Mouse (Mus musculus) cerebellum, adult 2 months (tissue): ENCODE data around the gene Psmg1. TPM values are rescaled to one million over a fixed set of nuclear protein-coding genes. Genes with fewer than 3 reads are reported as not detected.

Experiments used
- DNase-seq, 2 experiments: peaks; one replicate each; pipeline ENCODE4 v3.0.0; 2021
- H3K27ac ChIP-seq: fragments of 200-500 bp; 2 replicates; pipeline ENCODE4 v1.5.1; 2012; ENCODE audit warnings: low read length, control low read depth, inconsistent platforms; ENCODE audit not compliant: insufficient read depth
- H3K27me3 ChIP-seq: fragments of 200-500 bp; 2 replicates; pipeline ENCODE4 v1.6.1; 2012; ENCODE audit warnings: inconsistent platforms, mild to moderate bottlenecking, low read length, moderate library complexity; ENCODE audit not compliant: control insufficient read depth, insufficient read depth
- H3K4me1 ChIP-seq: fragments of 200-500 bp; 2 replicates; pipeline ENCODE4 v1.6.1; 2011; ENCODE audit warnings: low read length; ENCODE audit not compliant: control insufficient read depth, insufficient read depth
- H3K4me3 ChIP-seq: fragments of 200-500 bp; replicated peaks from 2 replicates; pipeline ENCODE3; 2011; ENCODE audit warnings: mild to moderate bottlenecking, low read depth, low read length, control low read depth; ENCODE audit not compliant: insufficient read depth
- CTCF ChIP-seq: fragments of 200-500 bp; IDR thresholded peaks from 2 replicates; pipeline ENCODE4 v1.5.1; 2011; ENCODE audit warnings: low read depth, mild to moderate bottlenecking, control low read depth, low read length, moderate library complexity, borderline replicate concordance; ENCODE audit not compliant: insufficient read depth
- POLR2A ChIP-seq: fragments of 200-500 bp; IDR thresholded peaks from 2 replicates; pipeline ENCODE4 v1.6.1; 2011; ENCODE audit warnings: low read length, control low read depth, borderline replicate concordance; ENCODE audit not compliant: insufficient read depth
- WGBS: fragments of 180-500 bp; shearing (Covaris S2); methylation state at CpG from one replicate; pipeline ENCODE4 v1.1.7; 2018; 5-methylcytosine and 5-hydroxymethylcytosine counted together
- polyA plus RNA-seq: library from polyadenylated mRNA; depleted of rRNA; stranded (reverse); fragments of >200 nt; gene quantifications from 2 replicates; pipeline ENCODE4 v1.2.3, GENCODE M21; 2012; rRNA removed

Psmg1 gene
- polyA plus RNA-seq, 1 experiment = 28.8 TPM

- no peaks in the 10 kb centered on the region for H3K27me3 ChIP-seq
- H3K4me1 ChIP-seq = no peaks in the 10 kb centered on the region
- no peak for DNase-seq
- 99% methylated on average over 2 of the region's 2 CpGs for WGBS
- TF ChIP-seq CTCF (no peak), POLR2A (no peak)
- no peak overlapping the region for H3K27ac ChIP-seq
- no peak overlapping the region for H3K4me3 ChIP-seq
Observed at GRCm38 (mm10) chr16:95951471-95951870, 39.3 kb downstream of the Psmg1 start.

GRCm38 (mm10) chr16:95945389-95946311, 45.1 kb downstream of the Psmg1 start:
- WGBS = 24% methylated on average over 20 of the region's 20 CpGs
- DNase-seq = peak; percentile 79 to 80
- Histone ChIP-seq H3K27ac (no peak overlapping the region), H3K4me1 (0 out of 2 replicates have a peak, but pooled peaks cover 4% of the 10 kb centered on the region), H3K4me3 (peak overlapping the region; percentile 35), H3K27me3 (no peaks in the 10 kb centered on the region)
- TF ChIP-seq POLR2A (no peak), CTCF (peak; percentile 95)

DNA sequence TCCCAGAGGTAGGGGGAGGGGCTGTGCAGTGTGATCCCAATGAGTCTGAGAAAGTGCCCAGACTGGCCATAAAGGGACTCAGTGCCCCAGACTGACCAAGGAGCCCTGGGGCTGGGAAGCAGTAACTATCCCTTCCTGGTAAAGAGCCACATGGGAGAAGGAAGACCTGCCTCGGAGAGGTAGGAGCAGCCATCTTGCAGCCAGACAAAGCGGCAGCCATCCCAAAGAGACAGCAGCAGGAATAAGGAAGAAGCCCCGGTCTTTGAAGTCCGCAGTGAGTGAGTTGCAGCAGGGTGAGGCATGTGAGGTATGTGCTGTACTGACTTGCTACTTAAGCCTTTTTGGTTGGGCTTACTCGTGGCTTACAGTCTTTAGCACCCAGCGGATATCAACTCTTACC, 47.6 kb downstream of the Psmg1 start:
- no peak overlapping the region for H3K4me3 ChIP-seq
- 90% methylated on average over 6 of the region's 6 CpGs for WGBS

DNA sequence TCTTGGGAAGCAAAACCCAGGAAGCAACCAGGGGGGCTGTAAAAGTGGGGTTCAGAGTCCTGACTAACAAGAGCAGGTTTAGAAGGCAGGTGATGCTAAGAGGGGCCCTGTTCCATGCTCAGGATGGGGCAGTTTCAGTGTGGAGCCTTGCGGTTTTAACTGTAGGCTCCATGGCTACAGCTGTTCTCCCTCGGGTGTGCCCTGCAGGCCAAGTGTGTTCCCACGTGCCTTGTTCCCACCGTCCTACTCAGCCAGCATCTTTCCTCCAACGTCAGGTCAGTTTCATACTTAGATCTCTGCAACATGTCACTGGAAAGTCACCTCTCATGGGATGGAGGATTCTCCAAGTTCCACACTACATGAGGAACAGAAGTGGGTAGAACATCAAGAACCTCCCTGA, 49.2 kb downstream of the Psmg1 start:
- H3K27ac ChIP-seq = no peak overlapping the region
- H3K4me3 ChIP-seq = no peak overlapping the region
- peaks cover 7% of the 10 kb centered on the region; the same call in 1 of the 2 replicates for H3K4me1 ChIP-seq
- no peak for TF ChIP-seq POLR2A
- no peak for TF ChIP-seq CTCF
- DNase-seq = no peak
- WGBS = 85% methylated on average over 5 of the region's 5 CpGs
- no peaks in the 10 kb centered on the region for H3K27me3 ChIP-seq

More for the DNA sequence above, 47.6 kb downstream of the Psmg1 start:
- no peaks in the 10 kb centered on the region for H3K27me3 ChIP-seq
- H3K4me1 ChIP-seq = peaks cover 7% of the 10 kb centered on the region; the same call in 1 of the 2 replicates
- DNase-seq = no peak
- no peak for TF ChIP-seq POLR2A
- no peak overlapping the region for H3K27ac ChIP-seq

DNA sequence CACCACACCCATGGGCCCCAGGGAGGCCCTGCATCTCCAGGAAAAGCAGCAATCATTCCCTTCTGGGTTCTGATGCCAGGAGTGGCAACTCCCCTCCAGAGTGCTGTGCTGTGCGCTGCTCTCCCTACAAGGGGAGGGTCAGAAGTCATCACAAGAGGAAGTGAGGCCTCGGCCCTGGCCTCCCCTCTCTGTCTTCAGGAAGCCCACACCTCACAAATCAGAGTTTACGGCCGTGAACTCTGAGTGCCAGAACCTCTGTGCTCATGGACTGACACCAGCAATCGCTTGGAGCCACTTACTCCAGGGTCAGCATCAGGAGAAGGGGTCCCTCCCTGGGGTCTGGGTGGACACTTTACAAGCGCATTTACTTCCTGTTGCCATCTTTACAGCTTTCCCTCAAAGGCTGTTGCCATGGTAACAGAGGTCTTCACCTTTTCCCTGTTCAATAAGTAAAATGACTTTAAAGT, 55.2 kb downstream of the Psmg1 start:
- DNase-seq = no peak
- Histone ChIP-seq H3K27ac (no peak overlapping the region), H3K4me3 (no peak overlapping the region), H3K27me3 (no peaks in the 10 kb centered on the region), H3K4me1 (peaks cover 3% of the 10 kb centered on the region; the same call in 1 of the 2 replicates)
- TF ChIP-seq POLR2A (no peak), CTCF (no peak)
- WGBS = 80% methylated on average over 6 of the region's 6 CpGs

GRCm38 (mm10) chr16:95932860-95933259, 57.9 kb downstream of the Psmg1 start:
- H3K27ac ChIP-seq = no peak overlapping the region
- H3K4me3 ChIP-seq = no peak overlapping the region
- no peak for DNase-seq
- TF ChIP-seq CTCF = no peak
- no peaks in the 10 kb centered on the region for H3K4me1 ChIP-seq
- no peaks in the 10 kb centered on the region for H3K27me3 ChIP-seq
- WGBS = 82% methylated on average over 6 of the region's 6 CpGs

GRCm38 (mm10) chr16:95931509-95931908, 59.3 kb downstream of the Psmg1 start:
- WGBS = 90% methylated on average over 12 of the region's 12 CpGs
- no peak overlapping the region for H3K4me3 ChIP-seq
- no peak for DNase-seq
- TF ChIP-seq CTCF (no peak), POLR2A (no peak)
- H3K27me3 ChIP-seq = no peaks in the 10 kb centered on the region
- H3K27ac ChIP-seq = no peak overlapping the region
- H3K4me1 ChIP-seq = no peaks in the 10 kb centered on the region

Other genes with a start within 250 kb of the Psmg1 start
- gene Brwd1, start 91.6 kb upstream of the Psmg1 start, polyA plus RNA-seq = 79.9 and 86.7 TPM in 2 replicates
- gene Hmgn1, start 136.8 kb upstream of the Psmg1 start, polyA plus RNA-seq = 76.0 and 78.7 TPM in 2 replicates
- 138 and 145 TPM in 2 replicates for gene Wrb, start 154.4 kb upstream of the Psmg1 start, polyA plus RNA-seq
- gene Lca5l, start 201.3 kb upstream of the Psmg1 start, polyA plus RNA-seq = 2.1 and 2.5 TPM in 2 replicates
- 38.3 and 54.5 TPM in 2 replicates for gene Sh3bgr, start 209.5 kb upstream of the Psmg1 start, polyA plus RNA-seq
- gene B3galt5, start 244.8 kb upstream of the Psmg1 start, polyA plus RNA-seq = 32.1 and 38.6 TPM in 2 replicates